Mouse (Mus musculus) gastrocnemius, postnatal 4 days (tissue): Measurements from ENCODE around the gene Ptgs2. TPM values are rescaled to one million over a fixed set of nuclear protein-coding genes. Genes with fewer than 3 reads are reported as not detected.

Source experiments
- DNase-seq, 2 experiments: peaks; one replicate each; pipeline ENCODE4 v3.0.0; 2021 to 2022; ENCODE audit warnings: low spot score in 2 of 2, mixed read lengths in 2 of 2
- long read RNA-seq, 2 experiments: library from polyadenylated mRNA; stranded (forward); transcript quantifications; one replicate each; pipeline ENCODE4 v2.0.0; 2021
- total RNA-seq, 2 experiments: library from RNA; stranded (reverse); gene quantifications; 2 replicates each; pipeline ENCODE4 v1.2.3; 2021

Ptgs2 gene
- 1 to 10 TPM in 1 of 2 experiments, under 1 TPM in 1; 0.34 to 1.4 TPM for total RNA-seq
- long read RNA-seq, experiment 1 = 0 reads
- long read RNA-seq, experiment 2 = 0 reads

DNA sequence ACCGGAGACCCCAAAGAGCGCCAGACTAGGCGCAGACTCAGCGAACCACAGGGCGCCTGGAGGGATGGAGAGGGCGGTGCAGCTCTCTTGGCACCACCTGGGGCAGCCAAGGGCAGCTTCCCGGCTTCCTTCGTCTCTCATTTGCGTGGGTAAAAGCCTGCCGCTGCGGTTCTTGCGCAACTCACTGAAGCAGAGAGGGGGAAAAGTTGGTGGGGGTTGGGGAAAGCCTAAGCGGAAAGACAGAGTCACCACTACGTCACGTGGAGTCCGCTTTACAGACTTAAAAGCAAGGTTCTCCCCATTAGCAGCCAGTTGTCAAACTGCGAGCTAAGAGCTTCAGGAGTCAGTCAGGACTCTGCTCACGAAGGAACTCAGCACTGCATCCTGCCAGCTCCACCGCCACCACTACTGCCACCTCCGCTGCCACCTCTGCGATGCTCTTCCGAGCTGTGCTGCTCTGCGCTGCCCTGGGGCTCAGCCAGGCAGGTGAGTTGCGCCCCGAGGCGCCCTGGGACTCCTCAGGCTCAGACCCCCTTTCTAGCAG lies at the start of gene Ptgs2:
Ptgs2 (plus strand) TSS at position 242 of the 544 bp plus-strand sequence.
- DNase-seq = peak; percentile 19 to 31

DNA sequence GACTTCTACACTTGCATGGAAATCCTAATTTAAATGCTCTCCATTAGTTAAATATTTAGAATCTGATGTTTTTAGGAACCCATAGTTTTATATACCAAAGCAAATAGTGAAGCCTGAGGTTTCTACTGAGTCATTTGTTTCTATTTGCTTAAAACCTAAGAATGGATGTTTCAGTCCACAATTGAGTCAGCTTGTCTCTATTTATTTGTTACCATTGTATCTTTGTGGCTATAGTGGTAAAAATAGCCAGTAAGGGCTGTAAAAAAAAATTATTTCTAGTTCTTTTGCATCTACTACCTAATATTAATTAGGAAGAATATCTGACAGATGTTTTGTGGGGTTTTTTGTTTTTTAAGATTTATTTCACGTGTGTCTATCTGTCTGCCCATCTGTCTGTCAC lies 49.6 kb upstream of the Ptgs2 start:
- DNase-seq = no peak

DNA sequence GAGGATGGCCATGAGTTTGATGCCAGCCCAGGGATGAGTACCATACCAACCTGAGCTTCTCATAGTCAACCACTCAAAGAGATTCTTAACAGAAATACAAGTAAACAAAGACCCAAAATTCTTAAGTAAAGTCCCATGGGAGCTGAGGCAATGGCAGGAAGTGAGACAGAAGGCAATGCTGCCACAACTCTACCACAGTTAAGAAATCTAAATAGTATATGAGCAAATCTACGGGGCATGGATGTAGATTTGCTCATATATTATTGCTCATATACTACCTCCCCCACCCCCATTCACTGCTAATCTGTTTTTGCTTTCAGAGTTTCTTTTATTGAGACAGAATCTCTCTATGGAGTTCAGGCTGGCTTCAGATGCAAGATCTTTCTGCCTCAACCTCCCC lies 34.1 kb upstream of the Ptgs2 start:
- no peak for DNase-seq

GRCm38 (mm10) chr1:150072880-150073279 lies 27.0 kb upstream of the Ptgs2 start:
- DNase-seq = no peak

DNA sequence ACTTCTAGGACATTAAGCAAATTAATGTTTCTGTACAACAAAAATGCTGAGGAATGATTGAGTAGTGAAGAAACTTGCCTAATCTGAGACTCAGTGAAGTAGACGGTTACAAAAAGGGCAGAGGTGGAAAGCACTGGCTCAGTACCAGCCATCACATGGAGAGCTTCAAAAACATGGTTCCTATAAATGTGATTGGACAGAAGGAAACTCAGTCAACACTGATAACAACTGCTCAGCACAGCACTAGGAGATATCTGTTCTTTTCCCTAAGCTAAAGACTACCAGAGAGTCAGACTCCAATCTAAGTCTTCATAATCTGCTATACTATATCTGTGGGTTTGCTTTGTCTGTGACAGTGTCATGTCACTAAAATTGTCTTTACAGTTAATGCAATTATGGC lies 25.2 kb upstream of the Ptgs2 start:
- DNase-seq = no peak

DNA sequence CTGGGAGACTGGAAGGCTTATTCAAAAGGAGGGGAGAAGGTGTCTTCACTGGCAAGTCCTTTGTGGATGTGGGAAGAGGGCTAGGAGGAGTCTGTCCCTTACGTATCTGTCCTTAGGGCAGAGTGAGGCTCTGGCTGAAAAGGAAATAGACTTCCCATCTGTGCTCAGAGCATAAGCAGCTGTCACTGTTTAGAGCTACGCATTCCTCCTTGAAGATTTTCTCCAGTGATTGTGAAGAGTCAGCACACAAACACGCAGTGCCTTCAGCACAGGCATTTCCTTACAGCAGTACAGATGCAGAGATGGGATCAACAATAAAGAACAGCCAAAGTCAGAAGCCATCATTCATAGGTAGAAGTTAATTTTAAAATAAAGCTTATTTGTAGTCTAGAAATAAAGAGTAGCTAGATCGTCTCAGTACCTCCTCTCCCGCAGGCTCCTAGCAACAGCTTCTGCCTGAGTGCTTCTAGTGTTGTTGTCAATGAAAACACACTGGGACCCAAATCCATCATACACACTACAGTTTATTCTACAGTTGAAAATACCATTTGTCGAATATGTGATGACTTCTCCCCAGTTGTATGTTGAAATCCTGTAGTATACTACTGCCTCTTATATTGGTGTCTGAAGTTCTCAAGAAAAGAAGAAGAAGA lies 10.7 kb upstream of the Ptgs2 start:
- DNase-seq = no peak

GRCm38 (mm10) chr1:150090229-150090628 lies 9.6 kb upstream of the Ptgs2 start:
- no peak for DNase-seq

GRCm38 (mm10) chr1:150097036-150097435 lies 2.8 kb upstream of the Ptgs2 start:
- DNase-seq = no peak

DNA sequence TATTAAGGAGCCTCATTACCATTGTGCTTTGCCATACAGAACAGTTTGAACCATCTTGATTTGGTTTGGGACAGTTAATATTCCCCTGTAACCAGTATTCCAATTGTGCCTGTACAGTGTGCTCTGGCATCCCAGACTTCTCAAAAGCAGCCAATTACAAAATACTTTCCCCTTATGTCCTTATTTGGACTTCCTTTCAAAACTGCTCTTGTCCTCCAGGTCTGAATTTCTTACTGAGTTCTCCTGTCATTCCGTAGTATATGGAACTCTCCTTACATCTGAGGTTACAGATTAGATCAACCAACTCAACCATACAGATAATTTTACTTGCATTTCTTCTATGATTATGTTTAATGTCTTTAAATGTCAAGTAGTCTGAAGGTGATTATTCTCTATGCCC lies 2.1 kb upstream of the Ptgs2 start:
- no peak for DNase-seq

GRCm38 (mm10) chr1:150099374-150099773 lies 457 bp upstream of the Ptgs2 start:
- no peak for DNase-seq

GRCm38 (mm10) chr1:150104228-150104720 lies 4.4 kb downstream of the Ptgs2 start:
- no peak for DNase-seq

DNA sequence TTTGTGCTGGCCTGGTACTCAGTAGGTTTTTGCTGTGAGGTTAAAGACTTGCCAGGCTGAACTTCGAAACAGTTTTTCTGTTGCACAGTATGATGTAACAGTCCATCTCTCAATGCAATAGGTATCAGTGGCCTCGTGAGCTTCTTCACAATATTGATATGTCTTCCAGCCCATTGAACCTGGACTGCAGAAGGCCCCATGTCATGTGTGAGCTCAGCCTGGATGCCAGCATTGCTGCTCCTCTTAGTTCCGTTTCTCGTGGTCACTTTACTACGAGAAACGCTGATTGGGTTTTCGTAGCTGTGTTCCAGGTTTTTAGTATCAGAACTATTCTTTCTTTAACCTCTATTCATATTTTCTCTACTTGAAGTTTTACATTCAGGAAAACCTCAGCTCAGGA lies 6.9 kb downstream of the Ptgs2 start:
- DNase-seq = no peak

DNA sequence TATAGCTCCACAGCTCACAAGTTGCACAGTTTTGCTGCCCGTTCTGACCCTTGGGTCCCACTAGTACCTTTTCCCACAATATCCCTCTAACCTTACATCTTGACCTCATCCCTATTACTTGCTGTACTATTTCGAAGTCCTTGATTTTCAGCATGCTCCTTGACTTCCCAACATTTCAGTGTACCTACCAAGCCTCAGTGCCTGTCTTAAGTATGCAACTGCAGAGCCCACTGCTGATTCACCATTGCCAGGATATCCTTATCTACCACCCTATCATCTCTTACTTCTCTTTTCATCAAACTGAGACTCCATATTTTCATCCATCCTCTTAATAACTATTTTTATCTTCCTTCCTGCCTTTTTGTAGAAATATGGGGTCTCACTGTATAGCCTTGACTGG lies 9.8 kb downstream of the Ptgs2 start:
- no peak for DNase-seq

DNA sequence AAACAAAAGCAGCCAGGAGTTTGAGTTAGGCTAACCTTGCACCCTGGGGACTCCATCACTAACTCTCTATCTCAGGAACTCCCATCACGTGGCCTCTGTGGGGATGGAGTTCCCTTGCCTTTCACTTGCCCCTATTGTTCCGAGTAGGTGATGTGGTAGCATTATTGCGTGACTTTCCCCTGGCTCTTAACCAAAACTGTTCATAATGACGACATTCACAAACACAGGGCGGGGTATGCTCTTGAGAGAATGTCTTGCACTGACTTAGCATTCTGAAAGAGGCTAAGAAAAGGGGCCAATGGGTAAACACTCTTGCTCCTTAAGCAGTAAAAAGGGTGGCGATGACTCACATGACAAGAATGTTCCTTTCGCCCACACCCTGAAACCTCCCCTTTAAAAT lies 15.5 kb downstream of the Ptgs2 start:
- no peak for DNase-seq

DNA sequence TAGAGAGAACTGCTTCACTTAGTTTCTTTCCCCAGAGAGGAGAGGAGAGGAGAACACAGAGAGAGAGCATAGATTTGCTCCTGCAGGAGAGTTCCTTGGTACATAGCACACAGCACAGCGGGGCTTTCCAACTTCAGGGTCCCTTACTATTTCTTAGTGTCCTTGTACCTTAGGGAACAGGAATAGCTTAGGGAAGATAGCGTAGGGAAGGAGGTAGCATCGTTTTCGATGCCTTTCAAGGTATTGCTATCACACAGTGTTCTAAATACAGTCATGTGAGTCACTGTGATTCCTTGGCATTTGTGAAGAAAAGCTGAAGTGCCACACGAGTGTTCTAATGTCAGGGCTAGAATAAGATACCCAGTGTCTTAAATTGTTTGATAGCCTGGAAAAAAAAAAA lies 18.5 kb downstream of the Ptgs2 start:
- no peak for DNase-seq

GRCm38 (mm10) chr1:150125568-150125967 lies 25.7 kb downstream of the Ptgs2 start:
- DNase-seq = no peak

- DNase-seq = no peak
Measured at GRCm38 (mm10) chr1:150130070-150130469, 30.2 kb downstream of the Ptgs2 start.

GRCm38 (mm10) chr1:150130586-150131275 lies 30.9 kb downstream of the Ptgs2 start:
- DNase-seq = no peak

DNA sequence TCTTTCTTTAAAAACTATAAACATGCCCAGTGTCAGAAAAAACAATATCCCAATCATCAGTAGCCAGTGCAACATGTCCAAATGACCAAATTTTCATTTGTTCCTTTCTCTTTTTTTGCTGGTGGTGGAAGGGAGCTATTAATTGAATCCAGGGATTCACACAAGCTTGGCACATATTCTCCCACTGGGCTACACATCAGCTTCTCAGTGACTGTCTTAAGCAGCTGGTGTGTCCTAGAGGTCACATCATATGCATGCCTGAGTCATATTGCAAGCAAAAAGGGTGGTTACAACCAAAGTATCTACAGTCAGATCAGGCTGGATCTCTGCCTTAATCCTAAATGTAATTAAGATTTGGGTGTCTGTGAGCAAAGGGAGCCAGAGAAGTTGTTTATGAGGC lies 35.5 kb downstream of the Ptgs2 start:
- DNase-seq = no peak

DNA sequence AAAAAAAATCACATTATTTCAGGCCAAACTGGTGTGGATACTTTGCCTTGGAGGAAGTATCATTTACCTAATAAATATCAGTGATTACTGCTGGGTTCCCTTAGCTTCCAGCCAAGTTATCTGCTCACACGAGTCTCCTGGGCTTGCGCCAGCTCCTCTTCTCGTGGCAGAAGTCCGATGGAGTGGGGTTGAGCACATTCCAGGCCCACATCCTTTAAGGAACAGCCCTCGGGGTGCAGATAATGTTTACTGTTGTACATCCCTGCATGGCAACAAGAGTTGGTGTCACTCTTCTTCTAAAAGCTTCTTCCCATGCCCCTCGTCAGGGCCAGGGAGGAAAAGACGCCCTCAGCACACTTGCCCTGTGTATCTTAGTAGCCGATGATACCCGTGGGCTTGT lies 39.9 kb downstream of the Ptgs2 start:
- DNase-seq = peak in 1 of 2 experiments; percentile 26

GRCm38 (mm10) chr1:150141939-150142338 lies 42.1 kb downstream of the Ptgs2 start:
- no peak for DNase-seq

- DNase-seq = no peak
Measured at GRCm38 (mm10) chr1:150143578-150143977, 43.7 kb downstream of the Ptgs2 start.
